Mouse (Mus musculus) heart, postnatal 10 days (tissue): ENCODE data around the gene Irf6. TPM values are rescaled to one million over a fixed set of nuclear protein-coding genes. Genes with fewer than 3 reads are reported as not detected.
A peak's percentile ranks its signal among the peaks of the same experiment; 100 is the strongest.

Experiments
- DNase-seq, 2 experiments: peaks; one replicate each; pipeline ENCODE4 v3.0.0; 2021
- intact Hi-C: fragments of 180-260 bp; cut with DNase I; formaldehyde crosslinking; loops from one replicate; pipeline ENCODE4 v1.15.1; 2025
- total RNA-seq, 2 experiments: library from RNA; stranded (reverse); gene quantifications; 2 replicates each; pipeline ENCODE4 v1.2.3; 2021

Gene Irf6
- total RNA-seq, result 1 to 10 TPM; 4.1 to 4.6 TPM

DNA sequence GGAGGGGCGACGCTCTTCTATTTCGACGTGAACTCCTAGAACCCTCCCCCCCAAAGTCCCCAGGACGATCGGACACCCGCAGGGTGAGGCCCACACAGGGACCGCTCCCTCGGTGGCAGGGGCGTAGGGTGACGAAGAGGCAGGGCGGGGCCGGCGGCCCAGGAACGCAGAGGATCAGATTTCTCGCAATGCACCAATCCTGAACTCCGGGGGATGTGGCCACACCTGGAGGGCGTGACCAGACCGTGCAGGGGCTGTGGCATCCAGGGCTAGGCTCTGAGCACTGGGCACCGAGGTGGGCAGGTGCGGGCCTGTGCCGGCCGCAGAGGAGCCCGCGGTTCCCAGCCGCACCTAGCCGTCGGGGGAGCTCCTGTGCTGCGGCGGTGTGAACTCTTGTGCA is at the start of gene Irf6:
Gene Irf6, plus strand, starts transcription at position 240 of the 400 bp plus-strand sequence.
- intact Hi-C loops, result no loop called here
- DNase-seq, result peak; percentile 58 to 65

DNA sequence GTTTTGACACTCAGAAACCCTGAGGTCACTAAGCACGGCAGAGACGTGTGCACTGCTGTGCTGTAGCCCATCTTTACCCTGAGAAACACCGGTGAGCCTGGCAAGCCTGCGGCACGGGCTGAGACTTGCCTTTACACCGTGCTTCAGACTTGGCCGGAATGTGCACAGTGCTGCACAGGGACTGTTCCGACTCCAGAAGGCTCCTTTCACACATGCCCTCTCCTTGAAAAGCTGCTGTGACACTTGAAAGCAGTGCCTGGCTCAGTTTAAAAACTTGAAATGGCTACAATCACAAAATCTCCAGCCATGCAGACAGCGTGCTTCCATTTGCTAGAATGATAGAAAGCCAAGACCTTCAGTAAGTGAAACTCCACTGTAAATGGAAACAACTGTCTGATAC is 40.8 kb upstream of the Irf6 start:
- DNase-seq, result no peak
- intact Hi-C loops, result loop anchor here (10.0 kb wide), 1 partner anchor 387 kb away; no protein-coding TSS in a partner anchor

DNA sequence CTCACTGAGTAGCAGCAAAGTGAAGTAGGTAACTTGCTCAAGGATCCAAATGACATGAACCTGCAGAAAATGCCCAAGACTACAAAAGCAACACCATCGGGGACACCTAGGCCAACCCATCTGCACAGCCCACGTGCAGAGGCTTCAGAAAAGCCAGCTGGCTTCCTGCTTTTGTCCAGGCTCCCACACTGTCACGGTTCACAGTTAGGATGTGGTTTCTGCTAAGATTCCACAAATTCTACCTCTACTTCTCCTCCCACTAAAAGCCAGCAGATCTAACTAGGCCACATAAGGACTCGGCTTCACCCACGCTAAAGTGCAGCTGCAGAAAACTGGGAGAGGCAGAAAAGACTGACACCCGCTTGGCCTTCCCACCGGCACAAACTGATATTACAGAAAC is 30.1 kb upstream of the Irf6 start:
- intact Hi-C loops, result no loop called here

DNA sequence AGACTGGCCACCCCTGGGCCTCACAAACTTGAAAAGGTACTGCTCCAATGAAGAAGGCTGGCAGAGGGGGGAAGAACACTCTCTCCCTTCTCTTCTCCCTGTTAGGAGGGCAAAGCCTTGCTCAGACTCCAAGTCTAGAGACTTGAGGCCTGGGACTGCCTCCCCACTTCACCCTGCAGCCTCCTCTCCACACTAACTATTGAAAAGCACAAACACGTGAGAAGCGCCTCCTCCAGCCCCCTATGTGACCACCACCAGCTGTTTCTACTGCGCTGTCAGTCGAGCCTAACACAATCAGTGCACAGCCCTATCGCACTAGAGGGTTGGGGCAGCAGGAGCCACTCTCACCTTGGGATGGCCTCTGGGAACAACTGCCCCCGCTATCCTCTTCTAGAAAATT is 29.6 kb upstream of the Irf6 start:
- DNase-seq, result no peak
- intact Hi-C loops, result no loop called here

More for the DNA sequence above, 30.1 kb upstream of the Irf6 start:
- no peak for DNase-seq

DNA sequence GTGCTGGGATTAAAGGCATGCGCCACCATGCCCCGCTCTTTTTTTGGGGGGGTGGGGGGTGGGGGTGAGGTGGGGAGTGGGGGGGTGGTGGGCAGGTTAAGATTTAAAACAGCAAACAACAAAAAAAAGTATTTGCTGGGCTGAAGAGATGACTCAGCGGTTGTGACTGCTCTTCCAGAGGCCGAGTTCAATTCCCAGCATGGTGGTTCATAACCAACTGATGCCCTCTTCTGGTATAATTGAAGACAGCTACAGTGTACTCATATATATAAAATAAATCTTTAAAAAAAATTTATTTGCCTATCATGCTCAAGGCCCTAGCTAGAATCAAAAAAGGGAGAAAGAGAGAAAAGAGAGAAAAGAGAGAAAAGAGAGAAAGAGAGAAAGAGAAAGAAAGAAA is 27.1 kb upstream of the Irf6 start:
- intact Hi-C loops, result loop anchor here (5.0 kb wide), 1 partner anchor 124 kb away; no protein-coding TSS in a partner anchor
- DNase-seq, result peak in 1 of 2 experiments; percentile 9

DNA sequence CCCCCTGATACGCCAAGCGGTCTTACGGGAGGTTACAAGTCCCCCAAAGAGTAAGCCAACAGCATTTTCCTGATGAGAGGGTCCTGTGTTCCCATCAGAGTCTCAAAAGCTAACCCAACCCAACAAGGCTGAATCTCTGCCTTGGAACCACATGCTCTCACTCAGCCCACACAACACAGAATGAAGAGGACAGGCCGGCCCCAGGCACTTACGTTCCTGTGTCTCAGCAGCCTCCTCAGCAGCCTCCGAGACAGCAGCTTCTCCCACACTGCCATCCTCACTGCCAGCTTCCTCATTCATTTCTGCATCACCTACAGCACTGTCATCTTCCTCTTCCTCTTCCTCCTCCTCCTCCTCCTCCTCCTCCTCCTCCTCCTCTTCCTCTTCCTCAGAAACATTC is 24.9 kb upstream of the Irf6 start:
- no peak for DNase-seq
- intact Hi-C loops, result loop anchor here (5.0 kb wide), 1 partner anchor 126 kb away; no protein-coding TSS in a partner anchor

DNA sequence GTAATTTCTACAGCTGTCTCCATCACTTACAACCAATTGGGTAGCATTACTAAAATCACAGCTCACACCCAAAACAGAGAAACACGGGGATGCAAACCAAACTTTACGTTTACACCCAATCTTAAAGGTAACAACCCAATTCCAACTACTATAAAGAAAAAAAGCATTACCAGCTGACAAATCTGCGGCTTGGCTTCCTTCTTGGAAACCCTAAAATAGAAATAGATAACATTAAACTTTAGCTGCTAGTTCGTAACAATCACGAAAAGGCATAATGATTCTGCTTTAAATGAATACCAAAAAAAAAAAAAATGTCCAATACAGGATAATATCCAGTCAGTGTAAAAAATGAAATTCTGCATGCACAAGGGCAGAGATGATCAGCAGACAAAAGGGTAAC is 23.6 kb upstream of the Irf6 start:
- DNase-seq, result no peak
- intact Hi-C loops, result loop anchor here (5.0 kb wide), 1 partner anchor 127 kb away; no protein-coding TSS in a partner anchor

DNA sequence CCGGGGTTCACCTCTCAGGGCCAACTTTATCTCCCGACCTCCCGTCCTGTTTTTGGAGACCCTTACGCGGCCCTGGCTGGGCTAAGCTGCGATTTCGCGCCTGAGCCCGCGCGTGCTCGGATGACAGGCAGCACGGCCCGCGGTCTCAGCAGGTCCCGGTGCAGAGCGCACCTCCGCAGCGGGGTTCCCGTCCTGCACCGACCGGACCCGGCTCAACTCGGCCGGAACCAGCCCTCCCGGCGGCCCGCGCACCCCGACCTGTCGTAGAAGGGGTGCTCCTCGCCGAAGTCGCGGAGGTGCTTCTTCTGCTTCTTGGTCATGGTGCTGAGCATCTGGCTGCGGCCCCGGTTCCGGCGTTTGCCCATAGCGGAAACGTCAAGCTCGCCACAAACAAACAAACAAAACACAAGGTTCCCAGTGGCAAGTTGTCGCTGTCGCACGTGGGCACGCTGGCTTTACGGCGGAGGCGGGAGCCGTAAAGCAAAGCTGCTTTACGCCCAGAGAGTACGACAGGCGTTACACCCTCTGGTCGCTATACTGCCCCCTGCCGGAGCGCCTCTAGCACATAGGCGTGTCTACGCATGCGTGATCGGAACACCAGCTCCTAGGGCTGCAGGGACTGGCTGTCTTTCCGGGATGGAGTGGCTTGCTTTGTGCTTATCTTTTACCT is 23.0 kb upstream of the Irf6 start, which contains the start of gene Diexf:
Gene Diexf, minus strand, starts transcription at position 487 of the 670 bp plus-strand sequence.
- peak; percentile 97 to 99 for DNase-seq

DNA sequence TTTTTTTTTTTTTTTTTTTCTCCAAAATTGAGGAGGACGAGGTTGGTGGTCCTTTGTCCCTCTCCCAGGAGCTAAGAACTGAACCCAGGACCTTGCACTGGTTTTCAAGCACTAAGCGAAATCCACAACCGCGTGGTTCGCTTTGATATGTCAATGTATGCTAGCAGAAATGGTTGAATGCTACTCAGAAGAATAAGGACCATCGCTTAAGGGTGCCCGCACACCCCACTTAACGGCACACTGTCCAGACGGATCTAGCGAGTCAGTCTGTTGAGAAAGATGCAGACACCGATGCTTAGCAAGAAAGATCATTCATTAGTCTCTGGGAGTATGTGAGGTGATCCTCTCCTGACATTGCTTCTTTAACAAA is 22.5 kb upstream of the Irf6 start:
- no peak for DNase-seq
- intact Hi-C loops, result loop anchor here (2.0 to 5.0 kb wide), 2 partner anchors 40 to 62 kb away; no protein-coding TSS in a partner anchor

More for the DNA sequence above, 23.0 kb upstream of the Irf6 start, which contains the start of gene Diexf:
- intact Hi-C loops, result loop anchor here (2.0 to 5.0 kb wide), 3 partner anchors 41 to 128 kb away; no protein-coding TSS in a partner anchor

DNA sequence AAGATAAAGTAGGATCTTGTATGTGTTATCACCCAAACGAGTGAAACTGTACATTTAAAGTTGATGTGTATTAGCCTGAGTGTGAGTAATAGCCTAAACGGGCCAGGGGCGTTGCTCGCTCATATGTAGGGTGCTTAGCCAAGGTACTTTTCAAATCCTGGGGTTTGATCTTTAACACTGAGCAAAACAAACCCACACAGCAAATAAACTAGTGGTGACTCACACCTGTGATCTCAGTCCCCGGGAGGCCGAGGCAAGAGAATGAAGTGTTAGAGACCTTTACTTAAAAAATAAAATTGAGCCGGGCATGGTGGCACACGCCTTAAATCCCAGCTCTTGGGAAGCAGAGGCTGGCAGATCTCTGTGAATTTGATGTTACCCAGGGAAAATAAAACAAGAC is 22.1 kb upstream of the Irf6 start:
- DNase-seq, result no peak
- intact Hi-C loops, result loop anchor here (2.0 to 5.0 kb wide), 2 partner anchors 40 to 61 kb away; no protein-coding TSS in a partner anchor

DNA sequence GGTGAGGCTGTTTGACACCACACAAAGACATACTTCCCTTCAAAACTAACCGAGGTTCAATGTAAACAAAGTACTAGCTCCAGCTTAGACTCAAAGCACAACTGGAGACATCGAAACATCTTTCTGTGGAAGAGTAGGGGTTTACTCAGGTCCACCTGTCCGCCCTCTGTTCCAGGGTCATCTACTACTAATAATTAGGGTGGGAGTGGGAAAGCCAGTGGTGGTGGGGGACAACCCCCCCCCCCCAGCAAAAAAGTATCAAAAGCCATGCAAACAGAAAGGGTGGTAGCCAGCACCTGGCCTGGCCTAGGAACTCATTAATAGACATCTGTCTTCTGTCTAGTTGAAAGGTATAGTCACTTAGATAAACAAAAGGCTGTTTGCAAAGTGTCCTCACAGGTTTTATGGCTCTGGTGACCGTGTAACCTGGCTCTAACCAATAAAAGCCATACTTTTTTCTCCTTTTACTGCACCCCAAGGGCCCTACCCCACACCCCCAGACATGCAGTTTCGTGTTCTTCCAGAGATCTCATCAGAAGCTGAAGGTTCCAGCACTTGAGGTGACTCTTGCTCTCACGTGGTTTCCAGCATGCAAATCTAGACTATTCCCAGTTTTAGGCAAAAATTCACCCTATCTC is 21.5 kb upstream of the Irf6 start:
- intact Hi-C loops, result loop anchor here (2.0 to 5.0 kb wide), 2 partner anchors 39 to 61 kb away; no protein-coding TSS in a partner anchor
- no peak for DNase-seq

DNA sequence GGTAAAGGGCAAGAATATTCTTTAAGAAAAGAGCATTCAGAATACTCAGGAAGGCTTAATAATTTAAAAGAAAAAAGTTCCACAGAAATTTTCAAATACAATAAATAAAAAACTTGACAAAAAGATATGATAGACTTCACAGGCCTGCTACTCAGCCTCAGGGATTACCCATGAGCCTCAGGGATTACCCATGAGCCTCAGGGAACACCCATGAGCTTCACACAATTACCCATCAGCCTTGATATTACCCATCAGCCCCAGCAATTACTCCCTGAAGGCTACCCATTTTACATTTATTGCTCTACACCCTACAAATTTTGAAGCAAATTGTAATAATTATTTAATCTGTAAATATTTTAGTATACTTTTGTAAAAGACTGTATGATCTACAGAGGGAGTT is 20.5 kb upstream of the Irf6 start:
- intact Hi-C loops, result loop anchor here (5.0 kb wide), 1 partner anchor 60 kb away; no protein-coding TSS in a partner anchor

DNA sequence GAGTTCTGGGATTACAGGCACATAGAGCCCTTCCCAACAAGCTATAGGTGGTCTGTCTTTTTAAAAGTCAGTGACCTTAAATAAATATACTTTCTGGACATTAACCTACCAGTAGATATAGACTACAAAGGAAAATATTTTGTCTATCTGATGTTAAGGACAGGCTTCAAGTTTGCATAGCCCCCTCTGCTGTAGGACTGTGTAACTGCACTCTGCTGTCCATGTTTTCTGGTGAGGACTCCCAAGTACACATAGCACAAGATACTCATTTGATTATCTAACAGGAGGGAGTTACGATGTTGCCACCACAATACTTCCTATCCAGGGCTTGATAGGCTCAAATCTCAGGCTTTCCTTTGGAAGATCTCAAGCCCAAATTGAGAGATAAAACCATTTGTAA is 19.2 kb upstream of the Irf6 start:
- intact Hi-C loops, result loop anchor here (5.0 kb wide), 1 partner anchor 59 kb away; no protein-coding TSS in a partner anchor
- DNase-seq, result no peak

More for the DNA sequence above, 20.5 kb upstream of the Irf6 start:
- DNase-seq, result no peak

DNA sequence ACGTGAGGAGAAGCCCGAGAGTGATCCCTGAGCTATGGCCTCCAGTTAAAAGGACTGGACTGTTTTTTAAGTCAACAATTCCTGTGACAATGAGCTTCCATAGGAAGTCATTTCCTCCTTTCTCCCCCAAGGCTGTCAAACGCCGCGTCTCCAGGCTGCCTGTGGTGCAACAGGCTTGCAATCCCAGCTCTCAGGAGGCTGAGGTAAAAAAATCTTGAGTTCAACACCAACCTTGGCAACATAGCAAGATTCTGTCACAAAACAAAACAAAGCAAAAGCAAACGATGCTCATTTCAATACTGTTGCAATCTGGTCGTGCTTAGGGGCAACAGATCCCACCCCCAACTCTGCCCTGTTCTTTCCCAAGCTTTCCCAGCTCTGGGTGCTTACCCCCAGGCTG is 14.8 kb upstream of the Irf6 start:
- DNase-seq, result no peak
- intact Hi-C loops, result no loop called here

DNA sequence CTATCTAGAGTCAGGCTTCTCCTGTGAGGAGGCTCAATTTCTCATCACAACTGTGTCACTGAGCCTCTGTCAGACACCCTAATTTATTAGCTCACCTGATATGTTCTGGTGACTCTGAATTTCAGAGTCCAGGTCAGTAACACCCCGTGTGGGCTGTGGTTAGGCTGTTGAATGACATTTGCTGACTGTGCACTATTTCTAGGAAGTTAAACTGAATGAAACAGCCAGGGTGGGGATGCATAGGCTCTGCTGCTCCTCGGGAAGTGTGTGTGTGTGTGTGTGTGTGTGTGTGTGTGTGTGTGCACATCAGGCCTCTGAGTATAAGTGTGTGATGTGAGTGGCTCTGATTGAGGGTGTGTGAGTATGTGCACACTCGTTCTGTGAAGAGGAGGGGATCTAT is 14.2 kb upstream of the Irf6 start:
- intact Hi-C loops, result no loop called here
- DNase-seq, result no peak

DNA sequence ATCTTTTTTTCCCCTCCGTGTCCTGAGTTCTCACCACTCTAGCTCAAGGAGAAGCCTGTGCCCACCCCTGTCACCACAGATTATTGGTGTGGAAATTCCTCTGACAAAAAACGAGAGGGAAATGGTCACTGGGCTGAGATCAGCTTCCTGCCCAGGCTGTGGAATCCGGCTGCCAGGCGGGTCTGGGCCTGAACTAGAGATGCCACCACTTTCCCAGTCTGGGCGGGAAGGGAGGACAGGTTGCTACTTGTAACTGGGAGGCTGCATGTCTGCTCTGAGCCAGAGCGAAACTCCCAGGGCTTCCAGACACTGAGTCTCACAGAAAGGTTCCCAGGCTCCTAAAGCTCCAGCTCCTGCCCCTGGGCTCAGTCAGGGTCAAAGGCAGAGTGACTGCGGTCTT is 11.8 kb upstream of the Irf6 start:
- intact Hi-C loops, result no loop called here

DNA sequence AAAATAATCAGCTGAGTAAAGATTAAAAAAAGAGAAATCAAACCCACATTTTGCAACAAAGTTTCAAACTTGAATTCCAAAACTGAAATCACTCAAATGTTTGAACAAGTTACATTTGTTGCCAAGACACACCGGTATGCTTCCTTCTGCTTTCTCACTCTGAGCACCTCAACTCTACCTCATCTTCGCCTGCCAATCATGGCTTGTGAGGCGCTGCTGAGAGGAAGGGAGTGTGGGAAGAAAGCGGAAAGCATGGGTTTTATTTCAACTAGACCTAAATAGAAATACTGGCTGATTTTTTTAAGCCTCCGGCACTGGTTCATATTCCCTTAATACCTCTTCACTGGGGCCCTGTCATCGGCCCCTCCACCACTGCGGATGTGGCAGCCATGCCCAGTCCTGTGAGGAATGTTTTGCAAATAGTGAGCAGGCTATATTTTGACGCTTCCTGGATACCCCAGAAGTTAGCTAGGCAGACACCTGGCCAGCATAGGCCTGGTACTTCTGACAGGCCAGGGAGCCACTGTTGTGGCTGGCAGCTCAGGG is 10.3 kb upstream of the Irf6 start:
- no peak for DNase-seq

More for the DNA sequence above, 11.8 kb upstream of the Irf6 start:
- DNase-seq, result no peak

DNA sequence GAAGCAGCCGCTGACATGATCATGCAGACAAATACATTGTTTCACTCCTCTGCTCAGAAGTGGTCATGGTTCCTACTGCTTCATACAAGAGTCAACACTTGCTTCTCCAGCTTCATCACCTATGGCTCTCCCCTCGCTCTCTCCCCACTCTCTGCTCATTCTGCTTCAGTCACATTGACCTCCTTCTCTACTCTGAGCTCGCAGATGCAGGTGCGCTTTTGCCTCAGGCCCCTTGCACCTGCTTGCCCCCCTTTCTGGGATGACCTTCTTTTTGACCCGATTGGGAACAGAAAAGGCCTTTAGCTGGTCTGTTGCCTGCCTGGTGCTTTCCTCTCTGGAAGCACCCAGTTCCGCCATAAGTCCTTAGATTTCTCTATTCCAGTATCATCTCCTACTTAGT is 8.4 kb upstream of the Irf6 start:
- no peak for DNase-seq
- intact Hi-C loops, result no loop called here

More for the DNA sequence above, 10.3 kb upstream of the Irf6 start:
- intact Hi-C loops, result no loop called here

DNA sequence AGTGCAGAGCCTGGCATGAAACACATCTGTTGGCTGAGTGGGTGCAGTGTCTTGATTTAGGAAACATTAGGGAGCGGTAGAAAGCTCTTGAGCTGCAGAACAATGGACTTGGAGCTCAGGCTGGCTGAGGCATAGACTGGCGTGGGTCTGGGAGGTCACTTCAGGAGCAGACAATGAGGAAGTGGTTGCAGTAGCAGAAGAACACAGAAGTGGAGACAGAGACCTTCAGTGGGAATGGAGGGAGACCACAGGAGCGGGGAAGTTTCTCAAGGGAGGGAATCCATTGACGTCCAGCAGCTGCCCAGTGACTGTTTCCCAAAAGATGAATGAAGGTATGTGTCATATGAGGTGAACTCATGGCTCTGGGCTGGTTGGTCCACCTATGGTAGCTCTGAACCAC is 7.8 kb upstream of the Irf6 start:
- intact Hi-C loops, result no loop called here
- no peak for DNase-seq

DNA sequence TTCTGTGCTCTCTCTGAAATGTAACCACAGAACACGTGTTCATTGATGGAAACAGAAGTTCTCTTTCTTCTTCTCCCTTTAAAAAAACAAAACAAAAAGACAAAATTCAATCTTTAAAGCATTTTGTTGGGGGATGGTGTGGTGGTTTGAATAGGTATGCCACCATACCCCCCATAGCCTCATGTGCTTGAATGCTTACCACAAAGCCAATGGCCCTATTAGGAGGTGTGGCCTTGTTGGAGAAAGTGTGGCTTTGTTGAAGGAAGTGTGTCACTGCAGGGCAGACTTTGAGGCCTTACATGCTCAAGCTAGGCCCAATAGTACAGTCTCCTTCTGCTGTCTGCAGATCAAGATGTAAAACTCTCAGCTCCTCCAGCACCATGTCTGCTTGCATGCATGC is 6.5 kb upstream of the Irf6 start:
- intact Hi-C loops, result no loop called here
- no peak for DNase-seq

DNA sequence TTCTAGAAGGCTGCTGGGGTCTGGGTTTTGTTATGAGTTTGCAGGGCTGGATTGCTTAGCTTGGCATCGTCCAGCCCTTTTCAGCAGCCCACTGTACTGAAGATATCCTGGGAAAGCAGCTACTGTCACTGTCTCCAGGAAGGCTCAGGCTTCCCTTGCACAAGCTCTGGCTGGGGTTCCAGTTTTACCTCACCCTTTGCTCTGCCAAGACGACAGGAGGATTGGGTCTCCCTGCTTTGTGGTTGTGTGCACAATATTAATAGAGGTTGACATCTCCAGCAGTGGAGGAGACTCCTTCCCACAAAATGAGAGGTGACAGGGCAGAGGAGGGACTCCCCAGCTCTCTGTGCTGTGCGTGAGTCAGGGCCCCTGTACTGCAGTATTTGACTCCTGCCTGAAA is 3.7 kb upstream of the Irf6 start:
- DNase-seq, result no peak
- intact Hi-C loops, result no loop called here
